Mouse (Mus musculus) small intestine, adult 2 months (tissue): ENCODE measurements around the gene Plxdc1. TPM values are rescaled to one million over a fixed set of nuclear protein-coding genes. Genes with fewer than 3 reads are reported as not detected.

ENCODE experiments used
- H3K27ac ChIP-seq: fragments of 200-500 bp; 2 replicates; pipeline ENCODE4 v1.5.1; 2012; ENCODE audit warnings: low read depth, low read length, control low read depth, inconsistent platforms; ENCODE audit not compliant: insufficient read depth
- H3K27me3 ChIP-seq: fragments of 200-500 bp; 2 replicates; pipeline ENCODE4 v1.6.1; 2012; ENCODE audit warnings: mild to moderate bottlenecking, moderate library complexity, low read length, inconsistent platforms; ENCODE audit not compliant: control insufficient read depth, insufficient read depth
- H3K36me3 ChIP-seq: fragments of 200-500 bp; 2 replicates; pipeline ENCODE4 v1.6.1; 2012; ENCODE audit warnings: mild to moderate bottlenecking, low read length, control low read depth, inconsistent platforms; ENCODE audit not compliant: control insufficient read depth, insufficient read depth
- H3K4me1 ChIP-seq: fragments of 200-500 bp; 2 replicates; pipeline ENCODE4 v1.6.1; 2012; ENCODE audit warnings: low read length, inconsistent platforms, mixed read lengths; ENCODE audit not compliant: control insufficient read depth, insufficient read depth, insufficient read length
- H3K4me3 ChIP-seq: fragments of 200-500 bp; 2 replicates; pipeline ENCODE4 v1.5.1; 2012; ENCODE audit warnings: low read depth, mild to moderate bottlenecking, control low read depth, inconsistent platforms, low read length, moderate library complexity
- CTCF ChIP-seq: fragments of 200-500 bp; IDR thresholded peaks from 2 replicates; pipeline ENCODE4 v1.5.1; 2012; ENCODE audit warnings: low read depth, mild to moderate bottlenecking, control low read depth, inconsistent platforms, low read length, moderate library complexity, mixed read lengths; ENCODE audit not compliant: insufficient replicate concordance, insufficient read length; ENCODE audit errors: extremely low read depth
- POLR2A ChIP-seq: fragments of 200-500 bp; IDR thresholded peaks from 2 replicates; pipeline ENCODE4 v1.6.1; 2012; ENCODE audit warnings: low read depth, mild to moderate bottlenecking, control low read depth, inconsistent platforms, low read length, moderate library complexity
- WGBS: fragments of 180-500 bp; shearing (Covaris S2); methylation state at CpG from one replicate; pipeline ENCODE4 v1.1.7; 2018; 5-methylcytosine and 5-hydroxymethylcytosine counted together
- polyA plus RNA-seq: library from polyadenylated mRNA; depleted of rRNA; stranded (reverse); fragments of >200 nt; gene quantifications from 2 replicates; pipeline ENCODE4 v1.2.3, GENCODE M21; 2012

Gene Plxdc1
- polyA plus RNA-seq, 1 experiment: 1.6 TPM

DNA sequence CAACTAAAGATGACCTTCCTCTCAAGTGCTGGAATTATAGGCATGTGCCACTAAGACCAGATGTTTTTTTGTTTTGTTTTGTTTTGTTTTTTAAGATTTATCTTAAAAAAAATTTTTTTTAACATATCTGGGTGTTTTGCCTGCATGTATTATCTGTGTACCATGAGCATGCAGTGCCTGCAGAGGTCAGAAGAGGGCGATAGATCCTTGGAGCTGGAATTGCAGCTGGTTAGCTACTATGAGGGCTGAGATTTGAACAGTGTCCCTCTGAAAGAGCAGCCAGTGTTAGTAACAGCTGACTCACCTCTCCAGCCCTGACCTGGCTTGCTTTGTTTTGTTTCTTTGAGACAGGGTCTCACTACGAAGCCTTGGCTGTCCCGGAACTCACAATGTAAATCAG, 49.5 kb downstream of the Plxdc1 start:
- Histone ChIP-seq H3K36me3 (no peaks in the 10 kb centered on the region), H3K27ac (no peak overlapping the region), H3K4me1 (no peaks in the 10 kb centered on the region), H3K27me3 (no peaks in the 10 kb centered on the region), H3K4me3 (no peak overlapping the region)
- 51% methylated on average over 3 of the region's 3 CpGs for WGBS
- TF ChIP-seq POLR2A: no peak
- peak; percentile 56; the same call in 1 of the 2 replicates for TF ChIP-seq CTCF

DNA sequence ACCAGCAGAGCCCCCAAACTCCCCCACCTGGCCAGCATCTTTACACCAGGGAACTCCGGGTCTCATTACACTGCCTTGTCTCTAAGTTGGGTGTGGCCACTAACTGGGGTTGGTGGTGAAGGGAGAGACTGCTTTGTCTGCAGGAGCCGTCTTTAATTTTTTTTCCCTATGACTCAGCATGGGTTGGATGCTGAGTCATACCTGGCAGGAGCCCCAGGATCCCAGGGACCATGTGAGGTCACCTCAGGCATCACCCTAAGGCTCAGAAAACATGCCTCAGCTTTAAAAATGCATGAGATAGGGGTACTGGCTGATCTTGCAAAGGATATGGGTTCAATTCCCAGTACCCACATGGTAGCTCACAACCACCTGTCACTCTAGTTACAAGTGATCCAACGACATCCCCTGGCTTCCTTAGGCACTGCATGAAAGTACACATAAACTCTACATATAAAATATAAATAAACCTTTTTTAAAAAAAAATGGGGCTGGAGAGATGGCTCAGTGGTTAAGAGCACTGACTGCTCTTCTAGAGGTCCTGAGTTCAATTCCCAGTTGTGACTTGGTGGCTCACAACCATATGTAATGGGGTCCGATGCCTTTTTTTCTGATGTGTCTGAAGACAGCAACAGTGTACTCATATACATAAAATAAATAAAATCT, 50.2 kb downstream of the Plxdc1 start:
- TF ChIP-seq POLR2A: no peak
- TF ChIP-seq CTCF: no peak
- H3K27ac ChIP-seq: no peak overlapping the region
- H3K36me3 ChIP-seq: no peaks in the 10 kb centered on the region
- 36% methylated on average over 4 of the region's 4 CpGs for WGBS
- H3K4me1 ChIP-seq: no peaks in the 10 kb centered on the region
- H3K27me3 ChIP-seq: no peaks in the 10 kb centered on the region
- H3K4me3 ChIP-seq: no peak overlapping the region

DNA sequence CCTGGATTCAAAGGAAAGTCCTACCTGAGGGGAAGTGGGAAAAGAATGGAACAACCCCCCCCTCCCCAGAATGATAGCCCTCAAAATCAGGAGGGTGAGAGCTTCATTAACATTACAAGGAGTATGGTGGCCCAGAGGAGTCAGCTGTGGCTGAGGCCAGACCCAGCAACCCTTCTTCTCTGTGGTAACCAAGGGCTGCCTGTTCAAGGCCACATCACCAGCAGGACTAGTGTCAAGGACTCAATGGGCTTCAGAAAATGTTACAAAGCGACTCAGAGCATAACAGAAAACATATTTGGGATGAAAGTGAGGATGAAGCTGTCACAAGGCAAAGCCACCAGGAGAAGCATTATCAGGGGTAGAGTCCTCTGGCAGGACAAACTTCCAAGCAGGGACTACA, 52.7 kb downstream of the Plxdc1 start:
- H3K4me1 ChIP-seq: no peaks in the 10 kb centered on the region
- H3K27ac ChIP-seq: no peak overlapping the region
- WGBS: 68% methylated on average over 1 of the region's 1 CpGs
- H3K4me3 ChIP-seq: no peak overlapping the region
- no peak for TF ChIP-seq CTCF
- TF ChIP-seq POLR2A: no peak
- no peaks in the 10 kb centered on the region for H3K27me3 ChIP-seq
- no peaks in the 10 kb centered on the region for H3K36me3 ChIP-seq

DNA sequence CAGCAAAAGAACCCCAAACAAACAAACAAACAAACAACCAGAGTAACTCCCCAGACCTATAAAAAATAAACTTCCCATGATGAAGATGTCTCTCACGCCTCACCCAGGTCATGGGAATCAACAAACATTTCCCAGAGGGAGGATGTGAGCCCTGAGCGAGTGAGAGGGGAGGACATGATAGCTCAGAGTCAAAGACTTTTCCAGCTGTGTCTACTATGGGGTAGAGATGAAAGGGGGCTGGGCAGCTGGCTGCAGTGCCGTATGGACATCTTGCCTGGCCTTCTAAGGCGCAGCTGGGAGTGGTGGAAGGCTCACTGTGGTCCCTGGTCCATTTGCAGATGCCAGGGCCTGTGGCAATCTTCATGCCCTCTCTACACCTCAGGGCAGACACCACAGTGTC, 57.3 kb downstream of the Plxdc1 start:
- Histone ChIP-seq H3K36me3 (no peaks in the 10 kb centered on the region), H3K27me3 (no peaks in the 10 kb centered on the region), H3K4me3 (no peak overlapping the region), H3K27ac (no peak overlapping the region), H3K4me1 (no peaks in the 10 kb centered on the region)
- WGBS: 71% methylated on average over 4 of the region's 4 CpGs
- TF ChIP-seq POLR2A (no peak), CTCF (no peak)

DNA sequence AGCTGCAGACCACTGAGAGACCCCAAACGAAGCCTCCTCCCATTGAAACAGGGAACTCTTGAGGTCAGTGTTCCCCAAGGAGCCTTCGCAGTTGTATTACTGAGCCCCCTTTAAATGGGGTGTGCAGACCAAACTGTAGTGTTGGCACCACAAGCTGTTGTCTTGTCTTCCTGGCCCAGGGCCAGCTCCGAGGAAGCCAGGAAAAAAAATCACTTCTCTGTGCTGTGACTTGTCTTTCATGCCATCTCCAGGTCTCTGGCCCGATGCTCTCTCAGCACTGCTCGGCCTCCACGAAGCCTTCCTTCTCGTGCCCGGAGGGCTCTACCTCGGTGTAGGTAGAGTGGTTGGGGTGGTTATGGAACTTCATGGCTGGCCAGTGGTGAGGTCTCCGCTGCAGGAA, 62.0 kb downstream of the Plxdc1 start:
- no peaks in the 10 kb centered on the region for H3K36me3 ChIP-seq
- H3K4me1 ChIP-seq: no peaks in the 10 kb centered on the region
- no peak overlapping the region for H3K27ac ChIP-seq
- 89% methylated on average over 10 of the region's 10 CpGs for WGBS
- H3K4me3 ChIP-seq: no peak overlapping the region
- no peaks in the 10 kb centered on the region for H3K27me3 ChIP-seq
- TF ChIP-seq CTCF (no peak), POLR2A (no peak)

DNA sequence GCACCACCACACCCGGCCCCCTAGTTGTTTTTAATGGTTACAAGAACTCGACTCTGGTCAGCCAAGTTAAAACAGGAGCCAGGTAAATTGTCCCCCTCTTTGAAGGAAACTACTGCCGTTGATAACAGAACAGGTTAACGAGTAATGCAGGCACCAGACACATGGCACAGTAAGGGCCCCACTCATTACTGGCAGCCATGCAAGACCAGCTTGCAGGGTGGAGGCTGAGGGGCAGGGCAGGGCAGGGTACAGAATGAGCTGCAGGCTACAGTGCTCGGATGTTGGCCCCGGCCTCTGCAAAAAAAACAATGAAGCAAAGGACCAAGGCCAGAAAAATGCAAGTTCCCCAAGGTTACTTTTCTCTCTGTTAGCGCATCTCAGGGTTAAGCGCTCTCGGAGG, 62.6 kb downstream of the Plxdc1 start:
- no peak overlapping the region for H3K27ac ChIP-seq
- WGBS: 52% methylated on average over 9 of the region's 9 CpGs
- no peak overlapping the region for H3K4me3 ChIP-seq
- H3K36me3 ChIP-seq: no peaks in the 10 kb centered on the region
- H3K27me3 ChIP-seq: no peaks in the 10 kb centered on the region
- TF ChIP-seq POLR2A (no peak), CTCF (no peak)
- no peaks in the 10 kb centered on the region for H3K4me1 ChIP-seq

DNA sequence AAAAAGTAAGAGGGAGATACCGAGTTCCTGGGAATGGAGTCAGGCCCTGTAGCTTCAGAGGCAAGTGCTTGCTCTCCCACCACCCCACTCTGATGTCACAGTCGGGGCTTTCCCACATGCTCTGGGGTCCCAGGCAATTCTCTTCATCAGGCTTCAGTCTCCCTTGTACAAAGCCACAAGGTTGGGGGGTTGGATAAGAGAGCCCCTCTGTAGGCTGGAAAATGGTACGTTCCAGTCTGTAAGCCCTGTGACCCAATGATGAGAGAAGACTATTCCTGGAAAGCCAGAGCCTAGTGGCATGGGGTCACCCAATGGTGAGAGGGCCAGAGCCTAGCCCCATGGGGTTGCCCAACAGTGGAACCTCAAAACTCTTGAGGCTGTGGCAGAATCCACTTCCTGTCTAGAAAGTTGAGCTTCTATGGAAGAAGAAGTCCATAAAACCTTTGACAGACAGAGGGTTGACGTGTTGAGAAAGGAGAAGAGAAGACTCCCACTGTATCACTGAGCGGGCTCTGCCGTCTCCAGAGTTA, 70.2 kb downstream of the Plxdc1 start:
- Histone ChIP-seq H3K27ac (no peak overlapping the region), H3K4me1 (no peaks in the 10 kb centered on the region), H3K36me3 (no peaks in the 10 kb centered on the region), H3K4me3 (no peak overlapping the region), H3K27me3 (0 out of 2 replicates have a peak, but pooled peaks cover 2% of the 10 kb centered on the region)
- WGBS: 91% methylated on average over 6 of the region's 6 CpGs
- no peak for TF ChIP-seq CTCF
- no peak for TF ChIP-seq POLR2A
